Mouse (Mus musculus): ENCODE measurements around the gene Slc25a51. TPM values are rescaled to one million over a fixed set of nuclear protein-coding genes. Genes with fewer than 3 reads are reported as not detected.

The Slc25a51 gene
- polyA plus RNA-seq, 1 experiment from 2014 or later, result 71.6 TPM

- Histone ChIP-seq H3K36me3 (ENCODE audit: control insufficient read depth, insufficient read depth, low read length) (peaks cover 23% of the 10 kb centered on the region), H3K9ac (ENCODE audit: low read depth, low read length) (peak overlapping the region; percentile 98; the same call in 1 of the 2 replicates), H3K4me3 (ENCODE audit: low read length) (peak overlapping the region; percentile 98; the same call in 1 of the 2 replicates), H3K27ac (ENCODE audit: low read depth, low read length) (no peak overlapping the region), H3K4me1 (ENCODE audit: control insufficient read depth, insufficient read depth, low read length) (peaks cover 14% of the 10 kb centered on the region; the same call in 1 of the 2 replicates), H3K4me2 (replicated peaks; ENCODE audit: low read depth, low read length) (peak overlapping the region; percentile 90), H3K27me3 (ENCODE audit: control insufficient read depth, insufficient read depth, low read length) (no peaks in the 10 kb centered on the region), H3K9me3 (ENCODE audit: control insufficient read depth, low read length) (no peaks in the 10 kb centered on the region)
- 48% methylated on average over 5 of the region's 5 CpGs for WGBS
- ATAC-seq (ENCODE audit: low FRiP score, low TSS enrichment), result no peak
Measured at GRCm38 (mm10) chr4:45407001-45407702, 1.4 kb downstream of the Slc25a51 start.

GRCm38 (mm10) chr4:45406397-45406796, 2.2 kb downstream of the Slc25a51 start:
- H3K4me1 ChIP-seq (ENCODE audit: control insufficient read depth, insufficient read depth, low read length), result peaks cover 14% of the 10 kb centered on the region; the same call in 1 of the 2 replicates
- no peak overlapping the region for H3K4me3 ChIP-seq (ENCODE audit: low read length)
- peak overlapping the region; percentile 90; the same call in 1 of the 2 replicates for H3K4me2 ChIP-seq (replicated peaks; ENCODE audit: low read depth, low read length)
- H3K27ac ChIP-seq (ENCODE audit: low read depth, low read length), result no peak overlapping the region
- no peaks in the 10 kb centered on the region for H3K27me3 ChIP-seq (ENCODE audit: control insufficient read depth, insufficient read depth, low read length)
- no peaks in the 10 kb centered on the region for H3K9me3 ChIP-seq (ENCODE audit: control insufficient read depth, low read length)
- H3K36me3 ChIP-seq (ENCODE audit: control insufficient read depth, insufficient read depth, low read length), result peaks cover 30% of the 10 kb centered on the region
- ATAC-seq (ENCODE audit: low FRiP score, low TSS enrichment), result no peak
- H3K9ac ChIP-seq (ENCODE audit: low read depth, low read length), result no peak overlapping the region
- WGBS, result 84% methylated on average over 7 of the region's 7 CpGs

GRCm38 (mm10) chr4:45405315-45405714, 3.3 kb downstream of the Slc25a51 start:
- no peak for ATAC-seq (ENCODE audit: low FRiP score, low TSS enrichment)
- 69% methylated on average over 7 of the region's 7 CpGs for WGBS

GRCm38 (mm10) chr4:45404086-45404485, 4.5 kb downstream of the Slc25a51 start:
- Histone ChIP-seq H3K27me3 (ENCODE audit: control insufficient read depth, insufficient read depth, low read length) (no peaks in the 10 kb centered on the region), H3K9ac (ENCODE audit: low read depth, low read length) (no peak overlapping the region), H3K9me3 (ENCODE audit: control insufficient read depth, low read length) (no peaks in the 10 kb centered on the region), H3K27ac (ENCODE audit: low read depth, low read length) (no peak overlapping the region), H3K4me1 (ENCODE audit: control insufficient read depth, insufficient read depth, low read length) (peaks cover 12% of the 10 kb centered on the region; the same call in 1 of the 2 replicates), H3K4me2 (replicated peaks; ENCODE audit: low read depth, low read length) (no peak overlapping the region), H3K4me3 (ENCODE audit: low read length) (no peak overlapping the region), H3K36me3 (ENCODE audit: control insufficient read depth, insufficient read depth, low read length) (peaks cover 52% of the 10 kb centered on the region)
- WGBS, result 92% methylated on average over 7 of the region's 7 CpGs
- no peak for ATAC-seq (ENCODE audit: low FRiP score, low TSS enrichment)

More at GRCm38 (mm10) chr4:45405315-45405714, 3.3 kb downstream of the Slc25a51 start:
- H3K9me3 ChIP-seq (ENCODE audit: control insufficient read depth, low read length), result no peaks in the 10 kb centered on the region
- H3K36me3 ChIP-seq (ENCODE audit: control insufficient read depth, insufficient read depth, low read length), result peaks cover 40% of the 10 kb centered on the region
- no peak overlapping the region for H3K4me2 ChIP-seq (replicated peaks; ENCODE audit: low read depth, low read length)
- no peak overlapping the region for H3K9ac ChIP-seq (ENCODE audit: low read depth, low read length)
- no peaks in the 10 kb centered on the region for H3K27me3 ChIP-seq (ENCODE audit: control insufficient read depth, insufficient read depth, low read length)
- H3K4me3 ChIP-seq (ENCODE audit: low read length), result no peak overlapping the region
- peaks cover 14% of the 10 kb centered on the region; the same call in 1 of the 2 replicates for H3K4me1 ChIP-seq (ENCODE audit: control insufficient read depth, insufficient read depth, low read length)
- H3K27ac ChIP-seq (ENCODE audit: low read depth, low read length), result no peak overlapping the region

- Histone ChIP-seq H3K36me3 (ENCODE audit: control insufficient read depth, insufficient read depth, low read length) (peaks cover 58% of the 10 kb centered on the region), H3K4me1 (ENCODE audit: control insufficient read depth, insufficient read depth, low read length) (peaks cover 10% of the 10 kb centered on the region; the same call in 1 of the 2 replicates), H3K9ac (ENCODE audit: low read depth, low read length) (no peak overlapping the region), H3K9me3 (ENCODE audit: control insufficient read depth, low read length) (no peaks in the 10 kb centered on the region), H3K4me2 (replicated peaks; ENCODE audit: low read depth, low read length) (no peak overlapping the region), H3K4me3 (ENCODE audit: low read length) (no peak overlapping the region), H3K27ac (ENCODE audit: low read depth, low read length) (no peak overlapping the region), H3K27me3 (ENCODE audit: control insufficient read depth, insufficient read depth, low read length) (no peaks in the 10 kb centered on the region)
- no peak for ATAC-seq (ENCODE audit: low FRiP score, low TSS enrichment)
- 91% methylated on average over 7 of the region's 7 CpGs for WGBS
Measured at GRCm38 (mm10) chr4:45403499-45403878, 5.1 kb downstream of the Slc25a51 start.

GRCm38 (mm10) chr4:45402878-45403498, 5.6 kb downstream of the Slc25a51 start:
- ATAC-seq (ENCODE audit: low FRiP score, low TSS enrichment), result no peak
- Histone ChIP-seq H3K36me3 (ENCODE audit: control insufficient read depth, insufficient read depth, low read length) (peaks cover 63% of the 10 kb centered on the region), H3K27me3 (ENCODE audit: control insufficient read depth, insufficient read depth, low read length) (no peaks in the 10 kb centered on the region), H3K4me1 (ENCODE audit: control insufficient read depth, insufficient read depth, low read length) (peaks cover 10% of the 10 kb centered on the region; the same call in 1 of the 2 replicates), H3K9ac (ENCODE audit: low read depth, low read length) (no peak overlapping the region), H3K9me3 (ENCODE audit: control insufficient read depth, low read length) (no peaks in the 10 kb centered on the region), H3K4me3 (ENCODE audit: low read length) (no peak overlapping the region), H3K4me2 (replicated peaks; ENCODE audit: low read depth, low read length) (no peak overlapping the region), H3K27ac (ENCODE audit: low read depth, low read length) (no peak overlapping the region)
- 80% methylated on average over 7 of the region's 7 CpGs for WGBS

- no peak for ATAC-seq (ENCODE audit: low FRiP score, low TSS enrichment)
- Histone ChIP-seq H3K9me3 (ENCODE audit: control insufficient read depth, low read length) (no peaks in the 10 kb centered on the region), H3K4me2 (replicated peaks; ENCODE audit: low read depth, low read length) (no peak overlapping the region), H3K36me3 (ENCODE audit: control insufficient read depth, insufficient read depth, low read length) (peaks cover 63% of the 10 kb centered on the region), H3K4me1 (ENCODE audit: control insufficient read depth, insufficient read depth, low read length) (peaks cover 6% of the 10 kb centered on the region; the same call in 1 of the 2 replicates), H3K27ac (ENCODE audit: low read depth, low read length) (no peak overlapping the region), H3K4me3 (ENCODE audit: low read length) (no peak overlapping the region), H3K9ac (ENCODE audit: low read depth, low read length) (no peak overlapping the region), H3K27me3 (ENCODE audit: control insufficient read depth, insufficient read depth, low read length) (no peaks in the 10 kb centered on the region)
- 97% methylated on average over 4 of the region's 4 CpGs for WGBS
Measured at GRCm38 (mm10) chr4:45402281-45402680, 6.3 kb downstream of the Slc25a51 start.

- Histone ChIP-seq H3K9ac (ENCODE audit: low read depth, low read length) (no peak overlapping the region), H3K27me3 (ENCODE audit: control insufficient read depth, insufficient read depth, low read length) (no peaks in the 10 kb centered on the region), H3K4me3 (ENCODE audit: low read length) (no peak overlapping the region), H3K27ac (ENCODE audit: low read depth, low read length) (no peak overlapping the region), H3K4me2 (replicated peaks; ENCODE audit: low read depth, low read length) (no peak overlapping the region), H3K4me1 (ENCODE audit: control insufficient read depth, insufficient read depth, low read length) (no peaks in the 10 kb centered on the region), H3K9me3 (ENCODE audit: control insufficient read depth, low read length) (no peaks in the 10 kb centered on the region), H3K36me3 (ENCODE audit: control insufficient read depth, insufficient read depth, low read length) (peaks cover 67% of the 10 kb centered on the region)
- WGBS, result 94% methylated on average over 45 of the region's 45 CpGs
- no peak for ATAC-seq (ENCODE audit: low FRiP score, low TSS enrichment)
Measured at GRCm38 (mm10) chr4:45399421-45400210, 8.9 kb downstream of the Slc25a51 start.

Data from kidney, embryonic 14.5 days (tissue).